Mouse (Mus musculus): ENCODE measurements around the gene Ano2. TPM values are rescaled to one million over a fixed set of nuclear protein-coding genes. Genes with fewer than 3 reads are reported as not detected.

The Ano2 gene
- polyA plus RNA-seq, 1 experiment: not detected

DNA sequence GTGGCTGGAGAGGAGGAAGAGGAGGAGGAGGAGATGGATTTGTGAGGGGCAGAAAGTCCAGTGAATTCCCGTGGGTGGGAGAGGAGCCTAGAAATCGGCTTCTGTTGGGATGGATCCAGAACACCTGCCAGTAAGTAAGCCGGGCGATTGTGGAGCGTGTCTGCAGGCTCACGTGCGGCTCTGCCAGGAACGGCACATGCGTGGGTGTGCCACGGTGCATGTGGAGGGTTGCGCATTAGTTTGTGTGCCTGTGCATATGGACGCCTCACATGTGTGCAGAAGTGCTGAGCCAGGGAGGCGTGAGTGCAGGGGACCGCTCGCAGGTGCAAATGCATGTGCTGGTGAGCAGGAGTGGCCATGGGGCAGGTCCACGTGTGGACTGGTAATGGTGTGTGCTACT is 21.0 kb downstream of the Ano2 start:
- Histone ChIP-seq H3K4me3 (ENCODE audit: insufficient read depth, low read depth, low read length) (no peak overlapping the region), H3K4me1 (ENCODE audit: control insufficient read depth, insufficient read depth, insufficient read length, low read length) (no peaks in the 10 kb centered on the region), H3K27ac (replicated peaks; ENCODE audit: low read depth, low read length) (no peak overlapping the region)

DNA sequence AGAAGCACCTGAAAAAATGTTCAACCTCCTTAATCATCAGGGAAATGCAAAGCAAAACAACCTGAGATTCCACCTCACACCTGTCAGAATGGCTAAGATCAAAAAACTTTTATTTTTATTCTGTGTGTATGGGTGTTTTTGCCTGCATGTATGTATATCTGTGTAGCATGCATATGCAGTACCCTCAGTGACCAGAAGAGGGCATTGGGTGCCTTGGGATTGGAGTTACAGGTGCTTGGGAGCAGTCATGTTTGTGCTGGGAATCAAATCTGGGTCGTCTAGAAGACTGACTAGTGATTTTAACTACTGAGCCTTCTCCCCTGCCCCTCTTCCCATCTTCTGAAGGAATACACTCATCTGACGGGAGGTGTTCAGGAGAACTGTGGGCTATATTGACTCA is 36.2 kb downstream of the Ano2 start:
- Histone ChIP-seq H3K27ac (replicated peaks; ENCODE audit: low read depth, low read length) (no peak overlapping the region), H3K4me1 (ENCODE audit: control insufficient read depth, insufficient read depth, insufficient read length, low read length) (no peaks in the 10 kb centered on the region), H3K4me3 (ENCODE audit: insufficient read depth, low read depth, low read length) (no peak overlapping the region)

DNA sequence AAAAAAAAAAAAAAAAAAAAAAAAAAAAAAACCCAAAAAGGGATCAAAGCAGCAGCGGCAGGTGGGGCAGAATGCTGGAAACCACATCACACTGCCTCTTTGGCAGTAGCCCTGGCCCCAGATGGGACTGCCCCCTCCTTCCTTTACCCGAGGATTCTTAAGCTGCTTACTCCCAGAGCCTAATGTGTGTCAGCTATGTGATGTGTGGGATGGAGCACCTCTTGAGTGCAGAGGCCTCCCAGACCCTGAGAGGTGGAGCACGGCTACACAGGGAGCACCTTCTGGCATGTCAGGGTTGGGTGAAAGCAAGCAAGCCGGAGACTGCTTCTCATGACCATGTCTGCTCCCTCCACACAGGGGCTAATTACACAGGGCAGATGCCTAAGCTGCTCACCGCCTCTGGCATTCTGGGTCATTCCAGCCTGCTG is 37.3 kb downstream of the Ano2 start:
- Histone ChIP-seq H3K4me1 (ENCODE audit: control insufficient read depth, insufficient read depth, insufficient read length, low read length) (no peaks in the 10 kb centered on the region), H3K4me3 (ENCODE audit: insufficient read depth, low read depth, low read length) (no peak overlapping the region), H3K27ac (replicated peaks; ENCODE audit: low read depth, low read length) (no peak overlapping the region)

DNA sequence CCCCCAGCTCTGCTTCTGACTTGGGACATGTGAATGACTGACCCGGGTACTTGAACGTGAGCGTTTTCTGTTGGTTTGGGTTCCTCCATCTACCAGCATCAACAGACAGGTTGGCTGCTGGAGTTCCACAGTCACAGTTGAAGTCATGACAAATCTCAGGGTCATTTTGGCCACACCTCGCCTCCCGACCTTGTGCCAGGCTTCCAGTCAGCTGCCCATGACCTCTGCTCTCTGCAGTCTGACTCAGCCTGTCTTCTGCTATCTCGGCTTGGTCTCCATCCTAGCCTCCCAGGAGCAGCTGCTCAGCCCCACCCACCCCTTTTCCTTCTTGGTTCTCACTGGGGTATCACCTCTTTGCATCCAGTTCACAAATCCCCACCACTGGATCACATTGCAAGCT is 39.3 kb downstream of the Ano2 start:
- no peaks in the 10 kb centered on the region for H3K4me1 ChIP-seq (ENCODE audit: control insufficient read depth, insufficient read depth, insufficient read length, low read length)
- H3K4me3 ChIP-seq (ENCODE audit: insufficient read depth, low read depth, low read length): no peak overlapping the region
- no peak overlapping the region for H3K27ac ChIP-seq (replicated peaks; ENCODE audit: low read depth, low read length)

DNA sequence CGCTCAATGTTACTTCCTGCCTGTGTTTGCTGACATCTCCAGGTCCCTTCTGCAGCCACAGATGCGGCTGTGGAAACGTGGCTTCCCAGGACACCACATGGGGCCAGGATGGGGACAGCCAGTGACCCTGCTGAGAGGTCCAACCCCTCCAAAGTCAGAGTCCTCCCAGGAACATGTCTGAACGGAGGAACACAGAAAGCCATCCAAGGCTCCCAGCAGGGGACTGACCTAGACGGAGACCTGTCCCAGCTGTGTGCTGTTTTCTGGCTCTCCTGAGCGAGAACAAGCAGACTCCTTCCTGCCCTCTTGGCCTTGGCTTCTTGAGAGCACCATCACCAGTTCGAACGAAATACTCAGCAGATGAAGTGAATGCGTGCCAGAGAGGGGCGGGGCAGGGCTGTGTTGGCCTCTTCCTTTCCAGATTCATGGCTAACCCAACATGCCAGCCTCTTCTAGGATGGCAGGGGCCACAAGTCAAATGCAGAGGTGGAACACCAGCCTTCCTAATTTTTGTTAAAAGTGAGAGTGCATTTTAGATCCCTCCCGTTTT is 39.8 kb downstream of the Ano2 start:
- Histone ChIP-seq H3K4me3 (ENCODE audit: insufficient read depth, low read depth, low read length) (no peak overlapping the region), H3K27ac (replicated peaks; ENCODE audit: low read depth, low read length) (no peak overlapping the region), H3K4me1 (ENCODE audit: control insufficient read depth, insufficient read depth, insufficient read length, low read length) (no peaks in the 10 kb centered on the region)

DNA sequence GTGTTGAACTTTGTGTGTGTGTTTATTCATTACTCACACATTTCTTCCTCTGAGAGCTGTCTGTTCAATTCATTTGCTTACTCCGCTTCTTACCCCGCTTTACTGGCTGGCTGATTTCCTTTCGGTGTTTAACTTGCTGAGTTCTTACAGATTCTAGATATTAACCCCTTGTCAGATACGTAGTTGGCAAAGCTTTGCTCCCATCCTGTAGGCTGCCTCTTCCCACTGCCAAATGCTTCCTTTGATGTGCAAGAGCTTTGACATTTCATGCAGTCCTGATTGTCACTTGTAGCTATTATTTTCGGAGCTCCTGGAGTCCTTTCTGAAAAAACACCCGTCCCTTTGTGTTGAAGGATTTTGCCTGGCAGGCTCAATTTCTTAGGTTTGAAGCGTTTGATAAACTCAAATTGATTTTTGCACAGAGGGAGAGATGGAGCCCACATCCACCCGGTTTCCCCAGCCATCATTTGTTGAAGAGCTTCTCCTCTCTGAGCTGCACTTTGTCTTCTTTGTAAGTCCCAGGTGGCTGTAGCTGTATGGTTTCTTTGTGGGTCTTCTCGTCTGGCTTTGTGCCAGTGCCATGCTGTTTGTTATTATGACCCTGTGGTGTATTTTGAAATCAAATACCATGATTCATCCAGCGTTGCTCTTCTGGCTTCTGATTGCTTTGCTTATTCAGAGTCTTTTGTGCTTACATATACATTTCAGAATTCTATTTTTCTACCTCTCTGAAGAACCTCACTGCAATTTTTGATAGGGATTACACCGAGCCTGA is 47.5 kb downstream of the Ano2 start:
- Histone ChIP-seq H3K4me1 (ENCODE audit: control insufficient read depth, insufficient read depth, insufficient read length, low read length) (no peaks in the 10 kb centered on the region), H3K4me3 (ENCODE audit: insufficient read depth, low read depth, low read length) (no peak overlapping the region), H3K27ac (replicated peaks; ENCODE audit: low read depth, low read length) (no peak overlapping the region)

DNA sequence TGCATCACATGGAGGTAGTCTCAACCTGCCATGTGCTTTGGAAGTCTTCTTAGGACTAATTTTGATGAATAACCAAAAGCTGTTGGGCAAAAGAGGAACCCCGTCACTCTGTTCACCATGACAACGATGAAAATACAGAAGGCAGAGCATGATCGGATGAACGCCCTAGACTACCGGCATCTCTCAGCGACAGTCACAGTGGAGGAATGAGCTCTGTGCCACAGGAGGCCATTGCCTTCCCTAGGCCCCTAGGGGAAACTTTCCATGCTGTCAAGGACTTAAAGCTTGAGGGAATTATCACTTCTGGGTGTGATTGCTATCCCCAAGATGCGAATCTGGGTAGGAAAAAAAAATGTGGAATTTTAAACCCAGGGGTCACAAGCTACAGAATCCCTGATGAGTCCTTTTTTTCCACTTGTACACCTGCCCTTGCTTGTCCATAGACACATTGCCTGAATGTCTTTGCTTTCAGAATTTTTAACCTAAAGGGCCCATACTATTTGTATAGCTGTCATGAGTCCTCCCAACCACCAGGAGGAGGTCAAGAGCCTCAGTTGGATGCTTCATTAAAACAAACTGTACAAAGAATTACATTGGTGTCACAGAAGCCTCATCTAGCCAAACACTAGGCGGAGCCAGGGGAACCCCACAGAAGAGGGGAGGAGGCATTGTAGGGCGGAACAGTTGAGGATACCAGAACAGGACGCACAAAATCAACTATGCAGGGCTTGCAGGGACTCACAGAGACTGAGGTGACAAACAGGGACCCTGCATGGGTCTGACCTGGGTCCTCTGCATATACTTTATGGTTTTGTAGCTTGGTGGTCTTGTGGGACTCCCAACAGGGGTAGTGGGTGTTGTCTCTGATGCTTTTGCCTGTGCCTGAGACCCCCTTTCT is 53.2 kb downstream of the Ano2 start:
- Histone ChIP-seq H3K4me3 (ENCODE audit: insufficient read depth, low read depth, low read length) (no peak overlapping the region), H3K4me1 (ENCODE audit: control insufficient read depth, insufficient read depth, insufficient read length, low read length) (no peaks in the 10 kb centered on the region), H3K27ac (replicated peaks; ENCODE audit: low read depth, low read length) (no peak overlapping the region)

DNA sequence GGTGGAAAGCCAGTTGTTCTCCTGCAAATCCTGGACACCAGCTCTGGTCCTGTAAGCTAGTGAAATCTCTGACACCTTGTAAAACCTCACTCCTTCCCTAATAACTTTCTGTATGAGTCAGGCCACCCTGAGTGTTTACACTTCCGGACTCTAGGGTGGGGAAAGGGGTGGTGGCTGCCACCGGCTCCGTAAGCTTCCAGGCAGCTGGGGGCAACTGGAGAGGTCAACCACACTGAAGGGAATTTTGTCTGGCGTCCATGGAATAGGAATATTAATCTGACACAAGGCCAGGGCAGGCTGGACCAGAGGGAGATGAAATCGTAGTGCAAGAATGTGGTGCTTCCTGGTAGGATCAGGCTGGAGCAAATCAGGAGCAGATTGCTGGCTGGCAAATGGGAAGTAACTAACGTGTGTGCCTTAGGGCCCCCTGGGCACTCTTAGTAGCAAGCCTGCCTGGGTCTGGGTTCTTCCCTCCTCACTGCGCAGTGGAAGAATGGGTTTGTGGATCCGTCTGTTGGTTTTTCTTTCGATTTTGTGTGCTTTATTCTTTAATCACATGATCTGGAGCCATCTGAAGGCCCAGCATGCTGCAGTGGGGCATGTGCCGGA is 57.2 kb downstream of the Ano2 start:
- Histone ChIP-seq H3K4me3 (ENCODE audit: insufficient read depth, low read depth, low read length) (no peak overlapping the region), H3K27ac (replicated peaks; ENCODE audit: low read depth, low read length) (no peak overlapping the region), H3K4me1 (ENCODE audit: control insufficient read depth, insufficient read depth, insufficient read length, low read length) (no peaks in the 10 kb centered on the region)

DNA sequence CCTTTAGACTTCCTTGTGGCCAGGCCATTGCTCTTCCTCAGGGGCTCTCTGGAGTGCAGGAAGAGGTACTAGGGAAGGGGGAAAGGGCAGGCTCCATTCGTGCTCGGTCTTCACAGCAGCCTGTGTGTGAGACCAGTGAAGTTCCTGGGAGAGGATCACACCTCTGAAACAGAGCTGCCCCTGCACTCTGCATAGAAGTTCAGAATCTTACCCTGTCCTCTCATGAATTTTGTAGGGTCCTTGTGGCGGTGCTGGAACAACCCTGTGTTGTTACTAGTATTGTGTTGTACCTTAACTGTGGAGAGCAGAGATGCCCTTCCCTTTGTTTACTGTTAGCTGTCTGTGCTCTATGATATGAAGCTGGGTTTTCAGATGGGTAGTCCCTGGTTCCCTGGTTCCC is 58.4 kb downstream of the Ano2 start:
- Histone ChIP-seq H3K4me1 (ENCODE audit: control insufficient read depth, insufficient read depth, insufficient read length, low read length) (no peaks in the 10 kb centered on the region), H3K27ac (replicated peaks; ENCODE audit: low read depth, low read length) (no peak overlapping the region), H3K4me3 (ENCODE audit: insufficient read depth, low read depth, low read length) (no peak overlapping the region)

DNA sequence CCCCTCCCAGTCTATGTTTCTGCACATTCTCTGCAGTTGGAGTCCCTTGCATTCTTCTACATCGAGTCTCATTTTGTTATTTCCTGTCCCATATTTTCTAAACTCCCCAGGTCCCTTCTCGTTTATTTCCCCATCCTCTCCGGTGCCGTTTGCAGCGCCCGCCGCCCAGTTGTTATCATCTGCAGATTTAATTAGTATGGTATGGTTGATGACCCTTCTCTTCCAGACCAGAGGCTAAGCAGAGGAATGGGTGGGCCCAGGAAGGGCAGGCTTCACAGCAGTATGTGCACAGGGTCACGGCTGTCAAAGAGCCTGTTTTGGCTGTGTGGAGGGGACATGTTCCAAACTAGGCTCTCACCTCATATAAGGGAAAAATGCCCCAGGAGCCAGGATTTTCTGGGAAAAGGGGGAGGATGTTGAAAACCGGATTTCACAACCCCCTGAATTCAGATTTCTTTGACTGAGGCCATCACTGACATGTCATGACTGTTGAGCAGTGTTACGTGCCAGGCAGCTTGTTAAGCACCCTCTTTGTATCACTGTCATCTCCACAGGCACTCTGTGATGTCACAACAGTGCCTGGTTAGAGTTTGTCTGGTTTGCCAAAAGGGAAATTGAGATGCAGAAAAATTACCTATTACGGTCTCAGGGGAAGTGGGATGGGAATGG is 72.8 kb downstream of the Ano2 start:
- no peak overlapping the region for H3K27ac ChIP-seq (replicated peaks; ENCODE audit: low read depth, low read length)
- no peak overlapping the region for H3K4me3 ChIP-seq (ENCODE audit: insufficient read depth, low read depth, low read length)
- H3K4me1 ChIP-seq (ENCODE audit: control insufficient read depth, insufficient read depth, insufficient read length, low read length): no peaks in the 10 kb centered on the region

DNA sequence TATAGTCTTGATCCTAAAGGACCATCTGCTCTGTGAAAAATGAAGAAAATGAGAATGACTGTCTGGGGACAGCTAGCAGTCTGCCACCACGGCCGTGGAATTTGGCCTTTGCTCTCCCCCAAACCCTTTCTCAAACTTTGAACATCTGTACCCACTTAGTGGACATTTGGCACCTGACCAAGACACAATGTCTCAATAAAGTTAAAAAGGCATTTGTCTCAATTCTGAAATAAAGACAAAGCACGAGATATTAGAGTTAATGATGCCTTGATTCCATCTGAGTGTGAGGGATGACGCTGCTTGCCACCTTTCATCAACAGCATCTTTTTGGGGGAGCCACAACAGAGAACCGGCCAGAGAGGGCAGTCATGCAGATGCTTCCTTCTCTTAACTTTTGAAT is 83.0 kb downstream of the Ano2 start:
- no peaks in the 10 kb centered on the region for H3K4me1 ChIP-seq (ENCODE audit: control insufficient read depth, insufficient read depth, insufficient read length, low read length)
- no peak overlapping the region for H3K4me3 ChIP-seq (ENCODE audit: insufficient read depth, low read depth, low read length)

DNA sequence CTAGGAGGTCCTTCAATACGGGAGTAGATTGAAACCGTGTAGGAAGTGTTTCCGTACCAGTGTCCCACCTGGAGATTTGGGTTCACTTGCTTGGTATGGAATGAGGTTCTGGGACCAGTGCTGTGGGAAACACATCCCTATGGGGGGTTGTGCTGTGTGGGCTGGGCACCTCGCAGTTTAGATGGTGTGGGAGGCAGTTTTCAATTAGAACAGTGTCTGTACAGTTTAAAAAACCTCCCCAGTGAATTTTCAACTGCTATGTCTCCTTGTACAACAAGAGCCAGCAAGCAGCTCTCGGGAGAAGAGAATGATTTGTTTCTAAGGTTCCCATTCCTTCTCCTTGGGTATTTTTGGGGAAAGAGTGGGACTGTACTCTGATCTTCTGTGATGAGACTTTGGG is 86.1 kb downstream of the Ano2 start:
- Histone ChIP-seq H3K4me3 (ENCODE audit: insufficient read depth, low read depth, low read length) (no peak overlapping the region), H3K4me1 (ENCODE audit: control insufficient read depth, insufficient read depth, insufficient read length, low read length) (no peaks in the 10 kb centered on the region), H3K27ac (replicated peaks; ENCODE audit: low read depth, low read length) (no peak overlapping the region)

More for the DNA sequence above, 83.0 kb downstream of the Ano2 start:
- H3K27ac ChIP-seq (replicated peaks; ENCODE audit: low read depth, low read length): no peak overlapping the region

DNA sequence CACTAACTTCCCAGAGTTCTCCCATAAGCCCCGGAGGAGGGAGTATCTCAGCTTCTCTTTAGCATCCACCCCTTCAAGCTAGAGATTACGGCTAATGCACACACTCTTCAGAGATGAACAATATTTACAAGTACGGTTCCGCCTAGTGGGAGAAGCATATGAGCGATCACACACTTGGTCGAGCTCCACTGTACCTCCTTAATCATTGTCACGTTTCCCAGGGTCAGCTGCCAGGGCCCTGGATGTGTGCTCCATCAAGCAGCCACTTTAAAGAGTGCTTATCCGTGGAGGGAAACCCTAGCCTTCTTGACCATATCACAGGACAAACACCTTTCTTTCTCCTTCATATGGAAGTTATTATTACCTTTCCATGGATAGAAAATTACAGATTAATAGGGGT is 112.7 kb downstream of the Ano2 start:
- Histone ChIP-seq H3K4me1 (ENCODE audit: control insufficient read depth, insufficient read depth, insufficient read length, low read length) (no peaks in the 10 kb centered on the region), H3K27ac (replicated peaks; ENCODE audit: low read depth, low read length) (no peak overlapping the region), H3K4me3 (ENCODE audit: insufficient read depth, low read depth, low read length) (no peak overlapping the region)

DNA sequence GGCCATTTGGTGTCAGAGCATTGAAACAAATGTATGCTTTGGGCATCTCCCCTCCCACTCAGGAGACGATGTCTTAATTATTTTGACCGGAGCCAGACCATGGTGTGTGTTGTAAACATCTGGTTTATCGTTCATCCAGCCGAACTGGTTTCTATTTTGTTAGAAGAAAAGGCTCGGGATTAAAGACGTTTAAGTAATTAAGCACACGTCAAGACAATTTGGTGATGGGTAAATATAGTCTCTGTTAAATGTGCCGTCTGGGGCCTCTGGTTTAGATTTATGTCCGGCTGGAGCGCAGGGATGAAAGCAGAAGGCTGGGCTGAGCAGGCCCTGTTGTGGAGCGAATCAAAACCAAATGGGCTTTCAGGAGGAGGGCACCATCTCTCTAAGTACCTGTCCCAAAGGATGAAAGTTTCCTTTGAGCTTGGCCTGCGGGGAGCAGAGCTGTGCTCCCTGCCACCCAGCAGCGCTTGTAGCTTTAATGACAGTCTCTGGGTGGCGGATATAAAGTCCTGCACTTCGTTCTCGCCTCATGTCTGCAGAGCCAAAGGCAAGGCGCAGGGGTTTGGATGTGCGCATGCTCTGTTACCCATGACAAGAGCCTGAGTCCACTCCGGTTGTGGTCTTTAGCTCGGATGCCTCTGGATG is 113.3 kb downstream of the Ano2 start:
- Histone ChIP-seq H3K27ac (replicated peaks; ENCODE audit: low read depth, low read length) (no peak overlapping the region), H3K4me1 (ENCODE audit: control insufficient read depth, insufficient read depth, insufficient read length, low read length) (no peaks in the 10 kb centered on the region), H3K4me3 (ENCODE audit: insufficient read depth, low read depth, low read length) (no peak overlapping the region)

Data from brown adipose tissue, adult 24 weeks (tissue).